Mouse (Mus musculus): ENCODE measurements around the gene 5830473C10Rik.

Gene 5830473C10Rik

DNA sequence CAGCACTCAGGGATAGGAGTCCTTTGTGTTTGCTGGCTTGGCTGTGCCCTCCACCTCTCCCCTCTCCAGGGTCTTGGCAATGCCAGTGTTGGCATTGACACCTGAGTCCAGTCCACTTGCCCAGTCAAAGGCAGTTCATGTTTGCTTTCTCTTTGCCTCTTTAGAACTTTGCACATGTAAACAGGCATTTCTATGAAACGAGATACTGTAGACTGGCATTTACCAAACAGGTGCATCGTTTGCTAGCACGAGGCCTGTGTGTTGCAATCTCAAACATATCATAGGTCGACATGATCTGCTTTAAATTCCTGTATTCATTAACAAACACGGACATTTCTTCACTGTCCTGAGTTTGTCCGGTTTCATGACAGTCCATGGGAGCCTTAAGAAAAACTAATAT is at the start of gene 5830473C10Rik:
Gene 5830473C10Rik, plus strand, starts transcription at position 365 of the 400 bp plus-strand sequence.
- DNase-seq = no peak

DNA sequence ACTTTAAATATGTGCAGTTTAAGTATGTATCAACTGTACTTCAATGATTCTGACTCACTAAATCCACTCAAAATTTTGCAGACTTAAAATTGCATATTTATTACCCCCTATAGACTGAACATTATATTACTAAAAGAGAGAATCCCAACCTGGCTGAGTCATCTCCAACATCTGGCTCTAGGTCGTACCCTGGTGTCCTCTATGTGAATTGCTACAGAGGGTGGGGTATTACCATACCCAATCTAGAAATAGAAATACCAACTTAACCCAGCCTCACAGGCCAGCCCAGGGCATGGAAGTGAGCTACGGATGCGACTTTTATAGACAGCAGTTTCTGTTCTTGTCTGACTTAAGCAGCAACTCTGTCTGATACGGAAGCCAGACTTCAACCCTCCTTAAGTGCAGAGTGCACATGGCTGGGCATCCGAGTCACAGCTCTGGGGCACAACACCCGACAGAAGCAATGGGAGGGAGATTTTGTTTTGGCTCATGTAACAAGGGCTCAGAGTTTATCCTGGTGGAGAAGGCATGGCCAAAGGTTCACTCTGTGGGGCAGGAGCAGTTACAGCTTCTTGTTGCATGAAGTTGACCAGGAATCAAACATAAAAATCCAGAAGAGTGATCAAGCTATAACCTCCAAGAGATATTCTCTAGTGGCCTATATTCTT is 48.5 kb upstream of the 5830473C10Rik start:
- DNase-seq = no peak

DNA sequence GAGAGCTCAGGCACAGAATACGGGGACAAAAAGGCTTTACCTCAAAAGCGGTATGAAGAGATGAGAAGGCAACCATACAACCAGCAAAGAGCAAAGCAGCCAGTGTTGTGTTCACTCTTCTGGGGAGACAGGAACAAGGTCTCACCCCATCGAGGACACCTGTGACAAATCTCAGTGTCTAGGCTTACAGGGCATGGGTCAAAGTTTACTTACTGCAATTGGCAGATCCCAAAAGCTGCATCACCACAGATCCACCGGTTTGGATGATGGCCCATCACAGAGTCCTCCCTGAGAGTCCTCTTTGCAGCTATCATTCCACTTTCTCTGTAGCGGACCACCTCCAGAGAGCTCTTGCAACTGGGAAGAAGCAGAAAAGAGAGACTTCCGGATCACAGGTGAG is 45.3 kb upstream of the 5830473C10Rik start:
- no peak for DNase-seq

DNA sequence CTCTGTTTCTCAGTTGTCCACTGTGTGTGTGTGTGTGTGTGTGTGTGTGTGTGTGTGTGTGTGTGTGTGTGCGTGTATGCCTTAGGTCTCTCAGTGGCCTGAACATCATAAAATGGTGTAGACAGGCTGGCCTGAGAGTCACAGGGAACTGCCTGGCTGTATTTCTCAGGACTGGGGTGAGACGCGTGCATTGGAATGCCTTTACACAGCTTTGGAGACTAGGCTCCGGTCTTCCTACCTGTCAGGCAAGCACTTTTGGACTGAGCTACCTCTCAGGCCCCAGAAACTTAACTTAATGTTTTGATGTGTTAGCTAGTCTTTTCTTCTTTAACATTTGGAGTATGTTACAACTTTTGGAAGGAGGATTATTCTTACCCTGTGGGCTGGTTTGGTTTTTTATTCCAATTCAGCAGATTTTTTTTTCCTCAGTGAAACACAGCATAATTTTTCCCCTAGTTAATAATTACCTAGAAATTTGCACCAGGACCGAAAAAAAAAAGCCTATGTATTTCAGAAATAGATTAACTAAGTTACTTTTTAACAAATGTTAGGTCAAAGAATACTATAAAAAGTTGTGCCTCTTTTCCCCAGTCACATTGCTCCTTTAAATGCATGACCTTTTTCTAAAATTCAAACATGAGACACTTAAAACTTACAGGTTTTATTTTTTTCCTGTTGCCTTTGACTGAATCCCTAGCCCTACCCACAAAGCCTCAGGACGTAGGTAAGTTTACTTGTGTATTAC is 42.4 kb upstream of the 5830473C10Rik start, which contains the start of gene Afm:
Gene Afm, plus strand, starts transcription at position 577 of the 745 bp plus-strand sequence.
- no peak for DNase-seq

DNA sequence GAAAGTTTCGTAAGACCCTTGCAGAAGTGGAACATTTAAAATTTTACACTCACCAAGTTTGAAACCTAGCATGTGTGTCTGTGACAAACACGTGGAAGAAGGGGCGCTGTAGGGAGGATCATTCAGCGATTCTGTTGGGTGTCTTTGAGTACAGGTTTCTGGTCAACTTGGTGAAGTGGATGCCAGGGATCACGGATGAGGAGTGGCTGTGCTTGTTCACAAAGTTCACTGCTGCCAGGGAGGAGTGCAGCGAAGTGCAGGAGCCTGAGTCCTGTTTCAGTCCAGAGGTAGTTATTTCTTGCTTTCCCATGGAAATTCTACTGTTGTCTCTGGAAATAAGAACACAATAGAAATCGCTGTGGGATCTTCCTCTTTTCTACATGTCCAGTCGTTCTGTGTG is 9.7 kb upstream of the 5830473C10Rik start:
- DNase-seq = no peak

DNA sequence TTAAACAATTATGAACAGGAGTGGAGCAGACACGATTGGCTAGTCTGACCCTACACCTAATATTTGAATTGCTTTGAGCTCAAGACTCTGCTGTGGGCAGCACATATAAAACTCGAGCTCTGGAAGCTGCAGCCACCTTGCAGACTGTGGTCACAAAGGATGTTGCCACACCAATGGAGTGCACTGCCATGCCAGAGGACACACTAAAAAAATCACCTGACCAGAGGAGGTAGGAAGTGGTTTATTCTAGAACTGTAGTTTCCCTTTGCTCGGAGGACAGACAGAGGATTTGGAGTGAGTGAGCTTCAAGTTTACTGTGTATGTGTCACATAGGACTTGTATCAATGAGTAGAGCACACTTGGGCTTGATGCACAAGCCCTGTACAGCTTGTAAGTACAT is 4.9 kb upstream of the 5830473C10Rik start:
- no peak for DNase-seq

DNA sequence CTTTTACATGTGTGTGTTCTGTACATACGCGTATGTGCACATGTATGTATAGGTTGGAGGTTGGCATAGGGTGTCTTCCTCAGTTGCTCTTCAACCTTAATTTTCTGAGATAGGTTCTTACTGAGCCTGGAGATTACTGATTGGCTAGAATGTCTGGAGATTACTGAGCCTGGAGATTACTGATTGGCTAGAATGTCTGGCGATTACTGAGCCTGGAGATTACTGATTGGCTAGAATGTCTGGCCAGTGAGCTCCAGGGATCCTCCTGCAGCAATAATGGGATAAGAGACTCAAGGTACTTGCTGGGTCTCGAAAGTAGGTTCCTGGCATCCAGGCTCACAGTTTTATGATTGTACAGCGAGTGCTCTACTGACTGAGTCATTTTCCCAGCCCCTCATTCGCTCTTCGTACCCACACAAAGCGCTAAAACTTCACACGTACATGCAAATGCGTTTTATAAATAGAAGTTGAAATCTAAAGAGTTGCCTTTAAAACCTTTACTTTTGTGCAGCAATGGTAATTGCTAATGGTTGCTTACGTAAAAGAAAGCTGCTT is 891 bp downstream of the 5830473C10Rik start:
- DNase-seq = no peak

DNA sequence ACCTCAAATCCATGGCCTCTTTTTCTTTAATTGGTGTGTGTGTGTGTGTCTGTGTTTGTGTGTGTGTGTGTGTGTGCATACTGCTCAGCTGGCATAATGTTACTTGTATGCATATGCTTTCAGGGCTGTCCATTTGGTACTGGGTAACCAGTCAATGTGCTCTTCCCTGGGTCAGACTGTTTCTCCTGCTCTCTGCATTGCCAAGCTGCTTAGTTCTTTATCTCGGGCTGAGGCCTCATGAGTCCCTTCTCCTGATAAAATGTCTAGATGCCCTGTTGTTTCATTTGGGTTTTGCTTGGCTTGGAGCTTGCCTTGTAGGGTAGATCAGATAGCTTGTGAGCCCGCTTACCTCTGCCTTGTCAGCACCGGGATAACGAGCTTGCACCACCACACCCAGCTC is 2.0 kb downstream of the 5830473C10Rik start:
- no peak for DNase-seq

DNA sequence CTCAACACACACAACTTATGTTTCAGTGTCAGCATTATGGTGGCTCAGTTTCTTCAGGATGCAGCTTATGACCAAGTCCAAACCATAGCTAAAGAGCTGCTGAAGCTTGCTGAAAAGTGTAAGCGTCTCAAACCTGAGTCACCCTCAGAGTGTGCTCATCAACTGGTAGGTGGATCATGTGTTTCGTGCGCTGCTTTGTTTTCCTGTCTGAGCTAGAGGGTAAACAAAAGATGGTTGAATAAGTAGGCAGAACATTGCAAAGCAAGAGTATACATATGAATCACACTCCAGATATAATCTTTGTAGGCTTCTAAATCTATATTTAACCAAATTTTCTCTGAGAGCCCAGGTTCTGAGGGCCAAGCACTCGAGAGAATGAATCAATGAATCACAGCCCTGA is 3.3 kb downstream of the 5830473C10Rik start:
- DNase-seq = no peak

DNA sequence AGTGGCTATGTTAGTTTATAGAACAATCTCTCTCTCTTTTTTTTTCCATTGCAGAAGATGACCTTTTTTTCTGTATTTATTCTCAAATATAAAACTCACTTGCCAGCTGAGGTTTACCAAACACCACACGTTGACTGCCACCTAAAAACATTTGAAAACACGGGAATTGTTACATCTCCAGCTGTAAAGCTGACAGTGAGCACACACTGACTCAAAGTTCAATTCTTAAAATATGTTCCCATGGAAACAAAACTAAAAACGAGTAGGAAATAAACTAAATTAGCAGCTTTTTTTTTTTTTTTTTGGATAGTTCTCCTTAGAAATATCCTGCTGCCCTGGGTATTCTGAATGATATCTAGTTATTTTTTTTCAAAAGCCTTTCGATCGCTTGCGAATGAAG is 4.3 kb downstream of the 5830473C10Rik start:
- DNase-seq = no peak

DNA sequence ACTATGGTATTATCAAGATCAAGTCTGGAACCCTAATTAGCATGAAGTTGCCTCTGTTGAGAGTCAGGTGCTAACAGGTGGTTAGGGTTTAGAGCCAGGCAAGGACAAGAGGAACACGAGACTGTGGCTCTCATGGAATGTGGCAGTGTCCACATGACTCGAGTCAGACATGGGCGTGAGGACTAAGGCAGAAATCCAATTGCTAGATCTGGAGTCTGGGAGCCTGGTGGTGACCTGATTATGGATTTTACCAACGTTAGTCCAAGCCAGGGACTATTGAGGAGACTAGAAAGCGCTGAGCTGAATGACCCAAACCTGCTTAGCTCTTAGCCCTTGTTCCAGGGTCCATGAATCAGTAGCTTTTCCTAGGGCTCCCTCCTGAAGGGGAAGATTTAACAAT is 6.9 kb downstream of the 5830473C10Rik start:
- DNase-seq = no peak

DNA sequence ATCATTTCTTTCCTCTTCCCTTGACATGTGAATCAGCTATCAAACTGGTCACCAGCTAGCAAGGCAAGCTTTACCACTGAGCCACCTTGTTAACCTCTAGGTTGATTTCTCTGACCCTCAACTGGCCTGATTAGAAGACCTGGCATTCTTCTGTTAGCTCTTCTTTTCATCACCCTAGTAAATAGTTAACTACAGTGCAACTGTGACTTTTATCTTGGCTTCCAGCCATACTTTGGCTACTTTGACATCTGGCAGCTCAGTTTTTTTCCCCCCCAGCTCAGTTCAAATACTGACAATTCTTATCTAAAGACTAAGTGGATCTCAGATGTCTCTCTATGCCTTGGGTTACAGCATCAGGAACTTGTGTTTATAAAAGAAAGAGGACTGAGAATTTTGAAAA is 7.4 kb downstream of the 5830473C10Rik start:
- no peak for DNase-seq

DNA sequence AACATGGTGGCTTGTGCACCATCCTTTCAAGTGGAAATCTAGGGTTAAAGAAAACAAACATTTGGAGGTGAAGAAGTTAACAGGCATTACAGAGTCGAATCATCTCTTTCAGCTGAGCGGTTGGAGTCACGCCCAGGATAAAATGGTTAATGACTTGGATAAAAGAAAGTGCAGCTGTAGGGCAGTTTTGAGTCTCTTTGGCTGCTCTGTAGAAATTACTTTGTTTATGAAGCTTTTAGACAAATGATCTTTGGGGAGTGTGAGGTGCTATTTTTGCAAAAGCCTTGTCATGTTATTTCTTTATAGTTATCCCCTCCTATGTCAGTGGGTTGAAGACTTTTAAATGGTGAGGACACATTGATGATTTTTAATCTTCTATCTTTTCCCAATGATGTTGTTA is 10.3 kb downstream of the 5830473C10Rik start:
- no peak for DNase-seq

DNA sequence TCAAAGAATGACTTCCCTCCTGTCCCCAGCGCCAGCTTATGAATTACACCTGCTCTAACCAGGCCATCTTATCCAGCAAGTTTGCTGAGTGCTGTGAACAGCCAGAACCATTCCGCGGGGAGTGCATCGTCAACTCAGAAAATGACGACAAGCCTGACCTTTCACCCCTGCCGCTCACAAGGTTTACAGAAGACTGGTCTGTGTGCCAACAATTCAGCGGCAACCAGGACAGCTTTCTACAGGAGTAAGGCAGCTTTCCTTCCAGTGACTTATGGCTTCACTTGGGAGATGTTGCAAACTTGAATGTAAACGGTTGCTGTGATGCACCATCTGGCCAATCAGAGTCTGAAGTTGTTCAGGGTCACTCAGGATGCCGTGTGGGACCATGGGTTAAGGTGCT is 16.8 kb downstream of the 5830473C10Rik start:
- DNase-seq = no peak

DNA sequence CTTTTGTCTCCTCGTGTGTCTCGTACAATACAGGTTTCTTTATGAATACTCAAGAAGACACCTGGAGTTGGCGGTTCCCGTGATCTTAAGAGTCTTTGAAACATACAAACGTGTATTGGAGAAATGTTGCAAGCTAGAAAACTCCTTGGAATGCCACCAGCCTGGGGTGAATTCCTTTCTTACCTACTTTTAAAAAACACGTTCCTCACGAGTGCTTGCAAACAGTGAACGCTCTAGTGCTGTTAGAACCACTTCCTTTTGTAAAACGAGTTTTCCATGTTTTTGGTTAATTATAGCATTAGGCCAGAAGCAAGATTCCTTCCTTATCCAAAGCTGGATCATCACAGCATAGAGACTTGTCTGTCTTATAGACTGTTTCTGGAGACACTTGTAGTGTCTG is 18.6 kb downstream of the 5830473C10Rik start:
- DNase-seq = no peak

DNA sequence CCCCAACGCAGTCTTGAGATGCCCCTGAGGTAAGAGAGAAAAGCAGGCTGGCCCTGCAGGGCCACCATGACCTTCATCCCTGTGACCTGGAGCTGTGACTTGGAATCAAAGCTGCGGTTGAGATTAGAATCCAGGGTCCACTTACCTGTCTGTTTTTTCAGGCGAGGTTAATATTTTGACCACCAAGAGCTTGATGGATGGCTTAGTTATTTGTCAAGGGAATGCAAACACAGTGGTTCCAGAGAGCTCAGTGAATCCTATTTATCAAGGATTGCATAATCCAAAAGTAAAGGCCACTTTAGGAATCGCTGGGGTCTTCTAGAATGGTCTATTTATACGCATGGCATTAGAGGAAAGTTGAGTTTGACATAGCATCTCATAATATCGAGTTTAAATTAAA is 21.3 kb downstream of the 5830473C10Rik start:
- DNase-seq = no peak

DNA sequence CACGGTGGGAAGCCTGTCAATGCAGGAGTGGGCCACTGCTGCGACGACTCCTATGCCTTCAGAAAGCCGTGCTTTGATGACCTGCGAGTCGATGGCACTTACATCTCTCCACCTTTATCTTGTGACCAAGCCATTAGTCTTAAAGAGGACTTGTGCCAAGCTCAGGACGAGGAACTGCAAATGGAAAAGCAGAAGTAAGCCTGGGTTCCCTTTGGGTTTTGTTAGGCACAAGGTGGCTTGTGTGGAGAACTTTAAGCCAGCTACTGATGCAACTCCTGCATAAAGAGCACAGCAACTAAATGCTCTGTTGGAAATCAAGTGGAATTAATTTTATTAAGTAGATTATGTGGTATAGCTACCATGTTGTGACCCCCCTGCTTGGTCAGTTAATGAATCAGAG is 23.9 kb downstream of the 5830473C10Rik start:
- no peak for DNase-seq

DNA sequence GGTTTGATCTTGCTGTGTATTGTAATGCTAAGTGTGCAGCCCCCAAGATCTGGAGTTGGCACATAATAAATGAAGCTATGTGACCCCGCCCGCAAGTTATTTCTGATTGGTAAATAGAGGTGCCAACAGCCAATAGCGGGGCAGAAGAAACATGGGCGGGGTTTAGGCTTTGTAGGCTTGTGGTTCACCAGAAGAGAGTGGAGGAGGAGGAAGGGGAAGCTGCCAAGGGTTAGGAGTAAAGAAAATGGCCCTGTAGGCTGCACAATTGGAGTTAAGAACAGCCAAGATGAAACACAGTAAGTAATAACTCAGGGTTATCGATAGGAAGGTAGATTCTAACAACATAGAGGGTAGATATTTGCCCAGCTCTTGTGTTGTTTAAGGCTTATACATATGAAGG is 25.6 kb downstream of the 5830473C10Rik start:
- DNase-seq = no peak

DNA sequence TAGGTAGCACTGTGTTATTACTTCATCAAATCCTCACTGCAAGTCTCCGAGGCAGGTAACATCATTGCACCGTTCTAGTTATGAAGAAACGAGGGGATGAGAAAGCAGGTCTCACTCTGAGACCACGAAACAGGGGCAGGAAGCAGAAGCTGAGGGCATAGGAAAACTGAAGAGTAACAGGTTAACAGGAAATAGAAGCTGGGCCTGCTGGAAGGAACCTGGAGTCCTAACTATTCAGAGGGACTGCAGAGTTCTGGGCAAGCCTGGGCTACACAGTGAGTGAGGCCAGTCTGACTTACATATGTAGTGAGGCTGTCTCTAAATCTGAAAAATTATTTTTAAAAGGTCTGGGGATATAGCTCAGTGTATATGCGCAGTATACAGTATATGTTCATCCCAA is 27.2 kb downstream of the 5830473C10Rik start:
- no peak for DNase-seq

DNA sequence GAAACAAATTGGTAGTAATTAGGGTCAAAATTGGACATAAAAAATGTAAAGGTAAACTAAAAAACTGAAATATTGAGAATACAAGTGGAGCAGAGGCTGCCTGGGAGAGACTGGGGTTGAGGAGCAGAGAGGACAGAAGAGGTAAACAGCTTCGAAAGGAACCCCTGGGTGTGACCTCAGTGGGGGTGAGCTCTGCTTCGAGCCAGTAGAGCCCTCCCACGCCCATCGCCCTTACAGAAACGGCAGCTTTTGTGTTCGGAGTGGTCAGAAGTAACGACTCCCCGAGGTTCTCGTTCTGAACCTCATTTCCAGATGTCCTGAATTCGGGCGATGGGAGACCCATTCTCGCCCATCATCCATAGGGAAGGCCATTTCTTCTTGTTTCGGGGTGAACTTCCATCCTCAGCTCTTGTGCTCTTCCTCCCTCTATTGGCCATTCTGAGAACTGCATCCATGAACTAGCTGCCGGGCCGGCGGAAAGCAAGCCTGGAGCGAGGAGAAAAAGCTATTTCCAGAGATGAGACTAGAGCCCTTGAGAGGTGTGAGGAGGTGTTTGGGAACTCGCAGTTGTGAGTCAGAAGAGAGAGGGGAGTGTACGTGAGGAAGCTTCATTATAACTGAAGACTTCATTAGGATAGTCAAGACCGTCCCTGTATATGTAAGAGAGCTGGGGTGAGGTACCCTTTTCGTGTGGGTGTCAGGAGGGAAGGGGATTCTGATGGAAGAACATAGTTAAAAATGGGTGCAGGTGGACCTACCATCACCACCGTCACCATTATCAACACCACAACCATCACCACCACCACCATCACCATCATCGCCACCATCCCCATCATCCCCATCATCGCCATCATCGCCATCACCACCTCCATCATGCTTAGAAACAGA is 28.0 kb downstream of the 5830473C10Rik start:
- DNase-seq = peak; percentile 83

DNA sequence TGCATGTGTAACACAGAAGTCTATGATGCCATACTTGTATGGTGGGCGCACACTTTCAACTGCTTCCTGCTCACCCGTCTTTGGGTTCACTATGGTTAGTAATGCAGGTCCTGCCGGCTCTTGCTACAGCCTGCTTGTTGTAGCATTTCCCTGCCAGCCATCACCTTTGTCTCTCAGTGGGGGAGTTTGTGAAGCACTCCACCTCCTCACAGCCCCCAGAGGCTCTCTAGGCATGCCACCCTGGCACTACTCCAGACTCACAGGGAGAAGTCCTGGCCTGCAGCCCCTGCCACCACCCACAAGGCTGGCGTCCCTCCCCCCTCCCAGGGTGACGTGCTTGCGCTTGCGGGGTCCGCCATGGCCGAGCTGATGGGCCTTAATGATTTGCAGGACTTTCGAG is 29.8 kb downstream of the 5830473C10Rik start:
- DNase-seq = no peak

DNA sequence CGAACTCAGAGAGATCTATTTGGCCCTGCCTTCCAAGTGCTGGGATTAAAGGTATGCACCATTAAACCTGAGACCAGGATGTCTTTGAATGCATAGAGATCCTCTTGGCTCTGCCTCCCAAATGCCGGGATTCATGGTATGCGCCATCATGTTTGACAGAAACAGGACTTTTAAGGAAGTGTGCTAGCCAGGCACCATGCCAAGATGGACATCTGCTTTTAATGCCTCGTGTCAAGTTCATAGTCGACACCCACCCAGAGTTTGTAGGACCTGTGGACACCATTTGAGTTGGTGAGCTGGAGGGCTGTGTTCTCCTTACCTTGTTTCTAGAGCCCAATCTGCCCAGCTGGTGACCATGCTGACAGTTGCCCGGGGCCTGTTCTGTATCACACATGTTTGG is 31.0 kb downstream of the 5830473C10Rik start:
- DNase-seq = no peak

DNA sequence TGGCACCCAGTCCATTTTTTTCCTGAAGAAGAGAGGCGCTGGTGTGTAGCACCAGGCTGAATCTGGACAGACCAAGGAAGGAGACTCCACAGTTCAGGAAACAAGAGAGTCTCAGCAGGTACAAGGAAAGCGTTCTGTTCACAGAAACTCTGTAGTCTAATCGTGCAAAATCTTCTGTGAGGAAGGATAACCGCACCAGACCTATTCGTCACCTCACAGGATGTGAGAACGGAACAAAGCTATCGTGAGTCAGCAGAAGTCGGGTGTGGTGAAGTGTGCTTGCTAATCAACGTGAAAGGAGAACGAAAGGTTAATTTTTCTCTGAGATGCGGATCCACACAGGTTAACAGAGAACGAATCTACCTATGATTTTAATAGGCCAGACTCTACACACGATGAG is 34.0 kb downstream of the 5830473C10Rik start:
- DNase-seq = no peak

Data from embryo, embryonic 11 days (tissue).